Mouse (Mus musculus): ENCODE results near the gene Duoxa2. TPM values are rescaled to one million over a fixed set of nuclear protein-coding genes. Genes with fewer than 3 reads are reported as not detected.
"Not testable (repeated sequence)": the region's sequence is repeated elsewhere in the genome, so short reads cannot be mapped to it uniquely, and the experiment has no call there.

The Duoxa2 gene
- polyA plus RNA-seq, 1 experiment from 2014 or later = not detected

DNA sequence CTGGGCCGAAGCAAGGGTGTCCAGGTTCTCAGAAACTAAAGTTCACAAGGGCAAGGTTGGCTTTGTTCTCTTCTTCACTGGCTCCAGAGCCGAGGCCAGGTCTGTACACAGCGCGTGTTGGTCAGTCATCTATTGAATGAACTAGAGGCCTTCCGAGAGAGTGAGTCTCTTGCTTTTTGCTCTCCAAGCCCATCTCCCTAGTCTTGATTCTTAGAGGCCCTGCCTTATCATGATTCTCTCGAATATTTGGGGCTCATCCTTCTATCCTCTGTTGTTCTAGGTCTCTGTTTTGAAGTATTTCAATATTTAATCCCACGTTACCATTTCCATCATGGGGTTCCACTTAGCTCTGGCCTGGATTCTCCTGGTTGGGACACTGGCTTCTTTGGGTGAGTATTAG lies 16.7 kb downstream of the Duoxa2 start, which contains the start of gene Duox1:
Duox1 (plus strand) TSS at position 301 of the 400 bp plus-strand sequence.
- ATAC-seq (replicated peaks; ENCODE audit: insufficient number of reproducible peaks, low FRiP score, low TSS enrichment) = no peak
- H3K36me3 ChIP-seq (ENCODE audit: control insufficient read depth, insufficient read depth, low read length) = no peaks in the 10 kb centered on the region
- no peak within 1 kb of the TSS for H3K9ac ChIP-seq (ENCODE audit: low read depth, low read length)
- H3K27me3 ChIP-seq (ENCODE audit: control insufficient read depth, insufficient read depth, low read length) = peaks cover 57% of the 10 kb centered on the region
- H3K4me3 ChIP-seq (ENCODE audit: low read depth, low read length) = no peak within 1 kb of the TSS
- H3K4me1 ChIP-seq (ENCODE audit: control insufficient read depth, insufficient read depth, low read length) = 0 out of 2 replicates have a peak, but pooled peaks cover 3% of the 10 kb centered on the region
- H3K9me3 ChIP-seq (replicated peaks; ENCODE audit: control insufficient read depth, low read length) = no peaks in the 10 kb centered on the region
- H3K27ac ChIP-seq (ENCODE audit: low read depth, low read length) = no peak within 1 kb of the TSS
- 78% methylated on average over 7 of the region's 7 CpGs for WGBS (ENCODE audit: insufficient replicate concordance)
- no peak within 1 kb of the TSS for H3K4me2 ChIP-seq

DNA sequence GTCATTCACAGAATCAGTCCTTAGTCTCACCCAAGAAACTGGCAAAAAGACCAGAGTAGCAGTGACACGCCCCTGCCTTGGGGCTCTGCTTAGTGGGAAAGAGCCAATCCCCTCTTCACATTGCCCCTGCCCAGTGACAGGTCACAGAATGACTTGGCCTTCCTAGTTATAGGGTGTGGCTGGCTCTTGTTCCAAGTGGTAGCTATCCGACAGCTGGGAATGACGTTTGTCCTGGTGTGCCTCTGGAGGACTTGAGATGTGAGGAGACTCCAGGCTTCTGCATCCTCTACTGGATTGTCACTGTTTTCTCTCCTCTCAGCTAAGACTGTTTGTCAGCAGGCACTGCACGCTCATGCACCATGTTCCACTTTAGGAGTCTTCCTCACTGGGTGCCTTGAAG lies 18.7 kb downstream of the Duoxa2 start:
- Histone ChIP-seq H3K4me3 (ENCODE audit: low read depth, low read length) (no peak overlapping the region), H3K27me3 (ENCODE audit: control insufficient read depth, insufficient read depth, low read length) (peaks cover 39% of the 10 kb centered on the region), H3K4me2 (no peak overlapping the region), H3K9me3 (replicated peaks; ENCODE audit: control insufficient read depth, low read length) (no peaks in the 10 kb centered on the region), H3K4me1 (ENCODE audit: control insufficient read depth, insufficient read depth, low read length) (0 out of 2 replicates have a peak, but pooled peaks cover 3% of the 10 kb centered on the region), H3K27ac (ENCODE audit: low read depth, low read length) (no peak overlapping the region), H3K9ac (ENCODE audit: low read depth, low read length) (no peak overlapping the region), H3K36me3 (ENCODE audit: control insufficient read depth, insufficient read depth, low read length) (no peaks in the 10 kb centered on the region)
- no peak; the same call in 1 of the 2 replicates for ATAC-seq (replicated peaks; ENCODE audit: insufficient number of reproducible peaks, low FRiP score, low TSS enrichment)
- 70% methylated on average over 4 of the region's 4 CpGs for WGBS (ENCODE audit: insufficient replicate concordance)

DNA sequence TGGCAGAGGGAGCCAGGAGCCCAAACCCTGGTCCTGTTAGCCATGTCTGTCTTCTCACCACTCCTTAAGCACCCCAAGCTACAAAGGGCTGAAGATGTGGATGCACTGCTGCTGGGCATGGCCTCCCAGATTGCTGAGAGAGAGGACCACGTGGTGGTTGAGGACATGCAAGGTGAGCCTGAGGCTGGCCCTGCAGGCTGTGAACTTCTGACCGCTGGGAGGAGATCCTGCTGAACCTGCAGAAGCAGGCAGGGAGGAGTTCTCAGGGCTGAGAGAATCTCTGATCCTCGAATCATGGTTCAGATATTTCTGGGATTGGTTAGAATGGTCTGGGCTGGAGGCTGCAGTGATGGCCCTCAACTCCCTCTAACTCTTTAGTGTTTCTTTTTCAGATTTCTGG lies 25.3 kb downstream of the Duoxa2 start:
- Histone ChIP-seq H3K36me3 (ENCODE audit: control insufficient read depth, insufficient read depth, low read length) (no peaks in the 10 kb centered on the region), H3K27ac (ENCODE audit: low read depth, low read length) (no peak overlapping the region), H3K27me3 (ENCODE audit: control insufficient read depth, insufficient read depth, low read length) (peaks cover 2% of the 10 kb centered on the region; the same call in 1 of the 2 replicates), H3K4me1 (ENCODE audit: control insufficient read depth, insufficient read depth, low read length) (no peaks in the 10 kb centered on the region), H3K9ac (ENCODE audit: low read depth, low read length) (no peak overlapping the region), H3K4me3 (ENCODE audit: low read depth, low read length) (no peak overlapping the region), H3K9me3 (replicated peaks; ENCODE audit: control insufficient read depth, low read length) (no peaks in the 10 kb centered on the region), H3K4me2 (no peak overlapping the region)
- 49% methylated on average over 3 of the region's 3 CpGs for WGBS (ENCODE audit: insufficient replicate concordance)
- no peak for ATAC-seq (replicated peaks; ENCODE audit: insufficient number of reproducible peaks, low FRiP score, low TSS enrichment)

DNA sequence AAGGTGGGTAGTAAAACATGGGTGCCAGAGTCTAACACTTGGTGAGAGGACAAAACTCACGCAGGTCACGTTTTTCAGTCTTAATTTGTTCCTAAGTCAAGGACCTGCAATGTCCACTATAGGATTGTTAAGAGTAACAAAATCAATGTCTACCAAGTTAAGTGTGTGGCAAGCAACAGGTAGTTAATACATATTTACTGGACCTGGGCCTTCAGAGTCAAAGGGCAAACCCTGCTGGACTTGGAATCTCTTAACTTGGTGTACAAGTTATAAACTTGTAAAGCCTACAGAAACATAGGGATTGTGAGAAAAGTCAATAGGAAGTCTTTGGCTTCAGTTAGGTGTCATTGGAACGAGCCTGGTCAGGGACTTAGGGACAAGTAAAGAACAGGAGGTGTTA lies 25.9 kb downstream of the Duoxa2 start:
- Histone ChIP-seq H3K9me3 (replicated peaks; ENCODE audit: control insufficient read depth, low read length) (no peaks in the 10 kb centered on the region), H3K36me3 (ENCODE audit: control insufficient read depth, insufficient read depth, low read length) (no peaks in the 10 kb centered on the region), H3K4me3 (ENCODE audit: low read depth, low read length) (no peak overlapping the region), H3K27me3 (ENCODE audit: control insufficient read depth, insufficient read depth, low read length) (no peaks in the 10 kb centered on the region), H3K9ac (ENCODE audit: low read depth, low read length) (no peak overlapping the region), H3K4me2 (no peak overlapping the region), H3K4me1 (ENCODE audit: control insufficient read depth, insufficient read depth, low read length) (no peaks in the 10 kb centered on the region), H3K27ac (ENCODE audit: low read depth, low read length) (no peak overlapping the region)
- WGBS (ENCODE audit: insufficient replicate concordance) = 71% methylated on average over 3 of the region's 3 CpGs
- no peak for ATAC-seq (replicated peaks; ENCODE audit: insufficient number of reproducible peaks, low FRiP score, low TSS enrichment)

DNA sequence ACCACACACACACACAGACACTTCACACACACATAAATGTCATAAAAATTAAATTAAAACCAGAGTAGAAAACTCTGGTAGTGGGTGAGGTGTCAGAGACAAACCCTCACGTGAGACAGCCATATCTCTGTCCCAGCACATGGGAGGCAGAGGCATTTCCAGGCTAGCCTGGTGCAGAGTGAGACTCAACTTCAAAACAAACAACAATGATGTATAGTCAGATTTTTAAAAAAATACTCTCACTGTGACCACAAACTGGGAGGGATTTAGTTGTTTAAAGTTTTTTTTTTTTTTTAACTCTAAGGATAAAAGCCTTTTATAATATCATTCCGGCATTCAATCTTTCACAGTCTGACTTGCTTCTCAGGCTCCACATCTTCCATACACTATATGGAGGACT lies 26.7 kb downstream of the Duoxa2 start:
- WGBS (ENCODE audit: insufficient replicate concordance) = 66% methylated on average over 2 of the region's 2 CpGs
- Histone ChIP-seq H3K9ac (ENCODE audit: low read depth, low read length) (no peak overlapping the region), H3K36me3 (ENCODE audit: control insufficient read depth, insufficient read depth, low read length) (no peaks in the 10 kb centered on the region), H3K27me3 (ENCODE audit: control insufficient read depth, insufficient read depth, low read length) (no peaks in the 10 kb centered on the region), H3K4me3 (ENCODE audit: low read depth, low read length) (no peak overlapping the region), H3K4me1 (ENCODE audit: control insufficient read depth, insufficient read depth, low read length) (no peaks in the 10 kb centered on the region), H3K4me2 (no peak overlapping the region), H3K27ac (ENCODE audit: low read depth, low read length) (no peak overlapping the region), H3K9me3 (replicated peaks; ENCODE audit: control insufficient read depth, low read length) (no peaks in the 10 kb centered on the region)
- no peak for ATAC-seq (replicated peaks; ENCODE audit: insufficient number of reproducible peaks, low FRiP score, low TSS enrichment)

DNA sequence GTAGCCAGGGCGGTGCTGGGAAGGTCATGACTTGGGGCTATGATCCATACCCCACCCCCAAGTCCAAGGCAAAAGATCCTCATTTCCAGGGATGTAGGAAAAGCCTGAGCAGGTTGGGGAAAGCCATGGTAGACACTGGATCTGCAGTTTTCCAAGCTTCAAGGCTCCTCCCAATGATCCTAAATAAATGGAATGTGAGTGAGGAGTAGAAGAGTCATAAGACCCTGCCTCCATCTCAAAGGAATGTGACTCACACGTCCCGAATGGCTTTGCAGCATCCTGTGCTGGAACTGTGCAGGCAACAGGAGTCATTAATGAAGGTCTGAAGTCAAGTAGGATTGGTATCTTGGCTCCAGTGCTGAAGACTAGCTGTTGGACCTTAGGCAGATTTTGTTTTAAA lies 29.3 kb downstream of the Duoxa2 start:
- no peak overlapping the region for H3K27ac ChIP-seq (ENCODE audit: low read depth, low read length)
- no peaks in the 10 kb centered on the region for H3K9me3 ChIP-seq (replicated peaks; ENCODE audit: control insufficient read depth, low read length)
- no peak overlapping the region for H3K4me2 ChIP-seq
- no peaks in the 10 kb centered on the region for H3K27me3 ChIP-seq (ENCODE audit: control insufficient read depth, insufficient read depth, low read length)
- ATAC-seq (replicated peaks; ENCODE audit: insufficient number of reproducible peaks, low FRiP score, low TSS enrichment) = no peak
- WGBS (ENCODE audit: insufficient replicate concordance) = 53% methylated on average over 3 of the region's 3 CpGs
- no peak overlapping the region for H3K4me3 ChIP-seq (ENCODE audit: low read depth, low read length)
- H3K4me1 ChIP-seq (ENCODE audit: control insufficient read depth, insufficient read depth, low read length) = no peaks in the 10 kb centered on the region
- H3K36me3 ChIP-seq (ENCODE audit: control insufficient read depth, insufficient read depth, low read length) = no peaks in the 10 kb centered on the region
- no peak overlapping the region for H3K9ac ChIP-seq (ENCODE audit: low read depth, low read length)

DNA sequence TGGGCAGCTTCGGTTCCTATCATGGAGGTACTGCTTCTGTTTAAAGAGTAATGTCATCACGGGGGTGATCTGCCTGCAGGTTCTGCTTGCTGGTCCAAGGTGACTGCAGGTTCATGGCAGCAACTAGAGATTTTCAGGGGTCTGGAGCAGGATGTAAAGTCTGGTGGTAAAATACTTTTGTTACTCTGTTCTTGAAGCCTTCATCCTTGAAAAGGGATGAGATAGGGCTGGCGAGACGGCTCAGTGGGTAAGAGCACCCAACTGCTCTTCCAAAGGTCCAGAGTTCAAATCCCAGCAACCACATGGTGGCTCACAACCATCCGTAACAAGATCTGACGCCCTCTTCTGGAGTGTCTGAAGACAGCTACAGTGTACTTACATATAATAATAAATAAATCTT lies 31.6 kb downstream of the Duoxa2 start:
- not testable (repeated sequence) for H3K9me3 ChIP-seq (replicated peaks; ENCODE audit: control insufficient read depth, low read length); H3K4me2 ChIP-seq; H3K27ac ChIP-seq (ENCODE audit: low read depth, low read length); H3K27me3 ChIP-seq (ENCODE audit: control insufficient read depth, insufficient read depth, low read length); H3K36me3 ChIP-seq (ENCODE audit: control insufficient read depth, insufficient read depth, low read length); H3K9ac ChIP-seq (ENCODE audit: low read depth, low read length); ATAC-seq (replicated peaks; ENCODE audit: insufficient number of reproducible peaks, low FRiP score, low TSS enrichment); H3K4me1 ChIP-seq (ENCODE audit: control insufficient read depth, insufficient read depth, low read length); H3K4me3 ChIP-seq (ENCODE audit: low read depth, low read length)
- 79% methylated on average over 4 of the region's 6 CpGs for WGBS (ENCODE audit: insufficient replicate concordance)

DNA sequence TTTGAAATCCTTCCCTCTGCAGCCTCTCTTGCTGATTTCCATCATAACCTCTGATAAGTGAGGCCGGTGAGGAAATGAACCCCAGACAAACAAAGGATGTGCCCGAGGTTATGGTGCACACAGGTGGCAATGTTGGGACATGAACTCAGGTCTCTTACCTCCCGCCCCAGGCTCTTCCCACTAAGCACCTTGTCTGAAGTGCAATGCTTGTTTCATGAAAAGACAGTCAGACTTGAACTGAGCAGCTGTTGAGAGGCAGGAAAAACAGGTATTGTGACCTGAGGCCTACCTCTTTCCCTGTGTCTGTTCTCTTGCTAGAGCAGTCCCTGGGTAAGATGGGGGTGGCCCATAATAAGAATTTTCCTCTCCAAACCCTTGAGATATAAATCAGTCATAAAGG lies 33.5 kb downstream of the Duoxa2 start:
- no peak for ATAC-seq (replicated peaks; ENCODE audit: insufficient number of reproducible peaks, low FRiP score, low TSS enrichment)
- WGBS (ENCODE audit: insufficient replicate concordance) = 78% methylated on average over 3 of the region's 3 CpGs
- H3K4me3 ChIP-seq (ENCODE audit: low read depth, low read length) = no peak overlapping the region
- H3K4me2 ChIP-seq = no peak overlapping the region
- H3K27me3 ChIP-seq (ENCODE audit: control insufficient read depth, insufficient read depth, low read length) = peaks cover 4% of the 10 kb centered on the region; the same call in 1 of the 2 replicates
- 0 out of 2 replicates have a peak, but pooled peaks cover 6% of the 10 kb centered on the region for H3K4me1 ChIP-seq (ENCODE audit: control insufficient read depth, insufficient read depth, low read length)
- H3K9ac ChIP-seq (ENCODE audit: low read depth, low read length) = no peak overlapping the region
- H3K9me3 ChIP-seq (replicated peaks; ENCODE audit: control insufficient read depth, low read length) = no peaks in the 10 kb centered on the region
- H3K36me3 ChIP-seq (ENCODE audit: control insufficient read depth, insufficient read depth, low read length) = no peaks in the 10 kb centered on the region
- H3K27ac ChIP-seq (ENCODE audit: low read depth, low read length) = no peak overlapping the region

DNA sequence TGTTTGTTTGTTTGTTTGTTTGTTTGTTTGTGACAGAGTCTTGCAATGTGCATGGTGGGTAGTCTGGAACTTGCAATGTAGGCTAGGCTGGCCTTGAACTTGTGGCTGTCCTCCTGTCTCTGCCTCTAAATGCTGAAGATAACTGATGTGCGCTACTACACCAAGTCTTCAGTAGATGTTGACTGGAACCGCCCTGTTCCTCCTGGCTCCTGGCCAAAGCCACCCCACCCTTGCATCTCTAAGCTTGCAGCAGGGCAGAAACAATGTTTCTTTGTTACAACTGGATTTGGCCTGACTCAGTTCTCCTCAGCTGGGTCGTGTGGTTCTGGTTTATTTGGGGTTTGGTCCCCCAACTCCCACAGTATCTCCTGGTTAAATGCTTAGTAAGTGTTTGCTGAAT lies 35.5 kb downstream of the Duoxa2 start:
- Histone ChIP-seq H3K27ac (ENCODE audit: low read depth, low read length) (no peak overlapping the region), H3K36me3 (ENCODE audit: control insufficient read depth, insufficient read depth, low read length) (no peaks in the 10 kb centered on the region), H3K9me3 (replicated peaks; ENCODE audit: control insufficient read depth, low read length) (no peaks in the 10 kb centered on the region), H3K9ac (ENCODE audit: low read depth, low read length) (no peak overlapping the region), H3K4me1 (ENCODE audit: control insufficient read depth, insufficient read depth, low read length) (0 out of 2 replicates have a peak, but pooled peaks cover 6% of the 10 kb centered on the region), H3K4me2 (no peak overlapping the region), H3K4me3 (ENCODE audit: low read depth, low read length) (no peak overlapping the region), H3K27me3 (ENCODE audit: control insufficient read depth, insufficient read depth, low read length) (peaks cover 4% of the 10 kb centered on the region; the same call in 1 of the 2 replicates)
- 58% methylated on average over 3 of the region's 3 CpGs for WGBS (ENCODE audit: insufficient replicate concordance)
- no peak for ATAC-seq (replicated peaks; ENCODE audit: insufficient number of reproducible peaks, low FRiP score, low TSS enrichment)
